ENCODE assay signal across 31 mouse cellular contexts in the genomic region with DNA sequence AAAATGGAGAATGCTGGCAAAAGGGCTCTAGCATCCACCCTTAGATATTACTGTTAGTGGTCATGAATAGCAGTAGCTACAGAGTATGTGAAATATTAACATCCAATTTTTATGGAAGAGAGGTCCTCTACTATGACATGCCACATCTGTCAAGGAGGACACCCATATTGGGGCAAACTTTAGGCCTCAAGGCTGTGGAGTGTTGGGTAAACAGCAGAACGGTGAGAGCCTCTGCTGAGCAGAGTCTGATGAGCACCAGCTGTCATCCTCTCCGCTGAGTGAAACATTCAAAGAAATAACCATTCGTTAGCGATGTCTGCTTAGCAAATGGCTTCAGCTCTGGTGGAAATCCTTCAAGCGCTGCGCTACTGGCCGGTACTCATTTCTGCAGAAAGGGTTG. TPM values are rescaled to one million over a fixed set of nuclear protein-coding genes. Genes with fewer than 3 reads are reported as not detected.
DNase-seq lines count a peak whose midpoint lies in the region; ATAC-seq and TF ChIP-seq lines count a peak whose summit lies in the region.
"Had no signal": no experiment of that assay in that cellular context is flagged by ENCODE, and none has a peak within 500 bp of the region (broad histone marks: within the 10 kb centered on the region; RNA-seq: fewer than 3 reads in every experiment).

No protein-coding gene starts in this region.

- ATAC-seq in forebrain, postnatal 0 days, result no peak
- ATAC-seq in kidney, embryonic 15.5 days (replicated peaks; ENCODE audit: low FRiP score), result 0 out of 2 replicates have a peak, but pooled peaks have one; percentile 64
- peak; percentile 95 for ATAC-seq in lung, embryonic 14.5 days (ENCODE audit: insufficient read depth)
- ATAC-seq: activated CD4-positive, CD25-positive, alpha-beta regulatory T cell, adult 4 months; forebrain, embryonic 13.5 days; hindbrain, postnatal 0 days; liver, embryonic 12.5 days; liver, postnatal 0 days; midbrain, embryonic 16.5 days had no signal

- H3K36me3 ChIP-seq in forebrain, postnatal 0 days (ENCODE audit: insufficient read depth), result no peaks in the 10 kb centered on the region
- no peaks in the 10 kb centered on the region for H3K36me3 ChIP-seq in forebrain, embryonic 10.5 days (replicated peaks)
- H3K36me3 ChIP-seq in kidney, embryonic 15.5 days, result no peaks in the 10 kb centered on the region
- H3K36me3 ChIP-seq in lung, embryonic 14.5 days (ENCODE audit: insufficient read depth), result no peaks in the 10 kb centered on the region
- H3K36me3 ChIP-seq: embryonic facial prominence, embryonic 10.5 days; embryonic facial prominence, embryonic 15.5 days; hindbrain, embryonic 12.5 days; liver, embryonic 12.5 days; stomach, embryonic 15.5 days had no signal

- H3K27me3 ChIP-seq in forebrain, postnatal 0 days (ENCODE audit: insufficient read depth, low read length), result no peaks in the 10 kb centered on the region
- H3K27me3 ChIP-seq in forebrain, embryonic 10.5 days (ENCODE audit: poor library complexity, severe bottlenecking), result no peaks in the 10 kb centered on the region
- no peaks in the 10 kb centered on the region for H3K27me3 ChIP-seq in kidney, embryonic 15.5 days
- H3K27me3 ChIP-seq in lung, embryonic 14.5 days (ENCODE audit: insufficient read depth, low read length), result no peaks in the 10 kb centered on the region
- H3K27me3 ChIP-seq: CH12.LX; embryonic facial prominence, embryonic 15.5 days; forebrain, embryonic 13.5 days; hindbrain, embryonic 12.5 days; liver, embryonic 12.5 days; stomach, embryonic 15.5 days had no signal

- H3K4me3 ChIP-seq in forebrain, postnatal 0 days (ENCODE audit: low read depth, low read length), result no peak overlapping the region
- H3K4me3 ChIP-seq in forebrain, embryonic 10.5 days, result no peak overlapping the region
- H3K4me3 ChIP-seq in kidney, embryonic 15.5 days (replicated peaks), result no peak overlapping the region
- H3K4me3 ChIP-seq in lung, embryonic 14.5 days (ENCODE audit: low read depth, low read length), result no peak overlapping the region
- H3K4me3 ChIP-seq: embryonic facial prominence, embryonic 10.5 days; embryonic facial prominence, embryonic 15.5 days; forebrain, embryonic 13.5 days; hindbrain, embryonic 12.5 days; liver, embryonic 12.5 days; stomach, embryonic 15.5 days had no signal

- TF ChIP-seq CTCF in forebrain, postnatal 0 days (IDR thresholded peaks at IDR 0.05; ENCODE audit: low read depth), result no peak
- no peak for TF ChIP-seq CTCF in lung, embryonic 14.5 days (IDR thresholded peaks at IDR 0.05; ENCODE audit: low read depth)

- no peaks in the 10 kb centered on the region for H3K4me1 ChIP-seq in forebrain, postnatal 0 days (ENCODE audit: insufficient read depth)
- H3K4me1 ChIP-seq in forebrain, embryonic 10.5 days, result no peaks in the 10 kb centered on the region
- H3K4me1 ChIP-seq in kidney, embryonic 15.5 days, result no peaks in the 10 kb centered on the region
- H3K4me1 ChIP-seq in lung, embryonic 14.5 days (ENCODE audit: insufficient read depth), result no peaks in the 10 kb centered on the region; the same call in 1 of the 2 replicates
- H3K4me1 ChIP-seq: embryonic facial prominence, embryonic 15.5 days; forebrain, embryonic 13.5 days; hindbrain, embryonic 12.5 days; liver, embryonic 12.5 days; stomach, embryonic 15.5 days had no signal

- no peak overlapping the region for H3K27ac ChIP-seq in forebrain, postnatal 0 days (ENCODE audit: low read depth, low read length)
- no peak overlapping the region for H3K27ac ChIP-seq in forebrain, embryonic 10.5 days
- H3K27ac ChIP-seq in kidney, embryonic 15.5 days, result no peak overlapping the region
- no peak overlapping the region for H3K27ac ChIP-seq in lung, embryonic 14.5 days (ENCODE audit: low read depth)
- H3K27ac ChIP-seq: embryonic facial prominence, embryonic 10.5 days; embryonic facial prominence, embryonic 15.5 days; forebrain, embryonic 13.5 days; hindbrain, embryonic 12.5 days; hindbrain, postnatal 0 days; liver, embryonic 12.5 days; stomach, embryonic 15.5 days had no signal

- no peak overlapping the region for H3K9ac ChIP-seq in forebrain, postnatal 0 days
- H3K9ac ChIP-seq in kidney, embryonic 15.5 days, result no peak overlapping the region
- no peak overlapping the region for H3K9ac ChIP-seq in lung, embryonic 14.5 days
- H3K9ac ChIP-seq: embryonic facial prominence, embryonic 15.5 days; forebrain, embryonic 13.5 days; hindbrain, embryonic 12.5 days; liver, embryonic 12.5 days; liver, postnatal 0 days; stomach, embryonic 15.5 days had no signal

- H3K4me2 ChIP-seq in forebrain, postnatal 0 days (ENCODE audit: low read depth), result no peak overlapping the region
- no peak overlapping the region for H3K4me2 ChIP-seq in kidney, embryonic 15.5 days
- no peak overlapping the region for H3K4me2 ChIP-seq in lung, embryonic 14.5 days
- H3K4me2 ChIP-seq: embryonic facial prominence, embryonic 15.5 days; forebrain, embryonic 13.5 days; hindbrain, embryonic 12.5 days; liver, embryonic 12.5 days; midbrain, embryonic 11.5 days; stomach, embryonic 15.5 days had no signal

- H3K9me3 ChIP-seq in forebrain, postnatal 0 days (ENCODE audit: low read length), result no peaks in the 10 kb centered on the region
- no peaks in the 10 kb centered on the region for H3K9me3 ChIP-seq in forebrain, embryonic 10.5 days
- H3K9me3 ChIP-seq in kidney, embryonic 15.5 days (replicated peaks), result no peaks in the 10 kb centered on the region
- H3K9me3 ChIP-seq in lung, embryonic 14.5 days (ENCODE audit: low read depth, low read length), result no peaks in the 10 kb centered on the region
- H3K9me3 ChIP-seq: embryonic facial prominence, embryonic 10.5 days; embryonic facial prominence, embryonic 15.5 days; forebrain, embryonic 13.5 days; hindbrain, embryonic 12.5 days; liver, embryonic 12.5 days; stomach, embryonic 15.5 days had no signal

- 72% methylated on average over 7 of the region's 7 CpGs for WGBS in forebrain, postnatal 0 days
- WGBS in forebrain, embryonic 10.5 days, result 90% methylated on average over 7 of the region's 7 CpGs
- WGBS in kidney, embryonic 15.5 days, result 64% methylated on average over 7 of the region's 7 CpGs
- WGBS in lung, embryonic 14.5 days, result 30% methylated on average over 7 of the region's 7 CpGs

- peak; percentile 20 for DNase-seq in forebrain, postnatal 0 days
- no peak for DNase-seq in forebrain, embryonic 10.5 days (ENCODE audit: extremely low spot score, low spot score)
- no peak for DNase-seq in kidney, adult 11 months
- DNase-seq in lung, embryonic 14.5 days, result peak; percentile 82
- DNase-seq in lung, adult 18-20 months, result no peak
- peak; percentile 3 for DNase-seq in lung, postnatal 36 days
- DNase-seq in embryo, embryonic 9.5 days (ENCODE audit: extremely low spot score), result no peak
- DNase-seq: adrenal gland, adult 2 months; cerebellum, adult 2 months; cerebellum, postnatal 14 days; gastrocnemius, postnatal 14 days; liver, postnatal 0 days; right cerebral cortex, postnatal 25 days; thymus, postnatal 25 days had no signal

RNA-seq across cellular contexts. Expression of a gene that starts 30.0 kb away (rescaled TPM):
- 18.7 and 21.6 TPM in 2 replicates for total RNA-seq in forebrain, postnatal 0 days (2014; rRNA removed)
- polyA plus RNA-seq in forebrain, postnatal 0 days (2015; fragmentation: Nextera tagmentation; extraction: Ambion mirVana), result 17.5 and 22.1 TPM in 2 replicates
- polyA plus RNA-seq in forebrain, embryonic 10.5 days (2016; fragmentation: Nextera tagmentation; extraction: Ambion mirVana), result 1.0 and 1.2 TPM in 2 replicates
- polyA plus RNA-seq in kidney, embryonic 15.5 days (2015; fragmentation: Nextera tagmentation; extraction: Ambion mirVana), result 1.3 and 1.8 TPM in 2 replicates
- polyA plus RNA-seq in lung, embryonic 14.5 days (2014; fragmentation: Nextera tagmentation; extraction: Ambion mirVana), result 0.57 and 0.88 TPM in 2 replicates
- total RNA-seq: gastrocnemius, postnatal 14 days; granulocyte monocyte progenitor cell, adult 5-6 weeks; heart, postnatal 25 days; megakaryocyte, adult 5-6 weeks; neutrophil, adult 5-6 weeks had no signal
- polyA plus RNA-seq: activated CD4-positive, CD25-positive, alpha-beta regulatory T cell, adult 4 months; C2C12; liver, postnatal 0 days had no signal

Comparison
In these comparisons a context has a peak if more than half of its experiments do, and no peak if none do; other contexts are left out.
1. DNase-seq: peak in forebrain, postnatal 0 days (single experiment), lung, embryonic 14.5 days (single experiment) and lung, postnatal 36 days (single experiment); none in forebrain, embryonic 10.5 days (single experiment), kidney, adult 11 months (single experiment), lung, adult 18-20 months (0 of 2) and embryo, embryonic 9.5 days (single experiment).